25 mouse cellular contexts compared by ENCODE assay signal in the genomic region with DNA sequence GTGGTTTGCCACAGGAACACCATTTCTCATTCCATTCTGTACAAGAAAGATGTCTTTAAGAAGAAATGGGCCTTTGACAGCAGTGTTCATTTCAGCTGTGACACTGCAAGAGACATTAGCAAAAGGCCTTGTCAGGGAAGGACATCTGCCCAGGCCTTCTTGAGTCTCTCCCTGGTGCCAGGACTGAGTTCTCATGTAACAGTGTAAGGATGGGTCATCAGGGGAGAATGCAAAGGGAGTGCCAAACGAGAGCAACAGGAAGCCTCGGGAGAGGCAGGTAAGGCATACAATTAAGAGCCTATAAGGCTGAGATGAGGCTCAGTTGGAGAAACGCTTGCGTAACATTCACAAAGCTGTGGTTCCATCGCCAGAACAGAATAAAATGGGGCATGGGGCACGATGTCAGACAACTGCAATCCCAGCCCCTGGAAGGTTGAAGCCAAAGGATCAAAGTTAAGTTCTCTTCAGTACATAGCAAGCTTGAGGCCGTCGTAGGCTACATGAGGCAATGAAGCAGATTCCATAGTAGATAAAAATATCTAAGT.
DNase-seq lines count a peak whose midpoint lies in the region; ATAC-seq and TF ChIP-seq lines count a peak whose summit lies in the region.
"Had no signal": no experiment of that assay in that cellular context is flagged by ENCODE, and none has a peak within 500 bp of the region (broad histone marks: within the 10 kb centered on the region; RNA-seq: fewer than 3 reads in every experiment).

No protein-coding gene starts in this region.

- no peaks in the 10 kb centered on the region for H3K36me3 ChIP-seq in lung, postnatal 0 days (ENCODE audit: insufficient read depth, low read length)
- H3K36me3 ChIP-seq: heart, embryonic 12.5 days; hindbrain, embryonic 15.5 days; intestine, embryonic 15.5 days; limb, embryonic 12.5 days; lung, embryonic 15.5 days; midbrain, embryonic 12.5 days; stomach, embryonic 15.5 days had no signal

- H3K27ac ChIP-seq in gastrocnemius, adult 2 months = no peak overlapping the region
- H3K27ac ChIP-seq in lung, postnatal 0 days (ENCODE audit: low read length) = no peak overlapping the region
- H3K27ac ChIP-seq: hindbrain, embryonic 15.5 days; intestine, embryonic 15.5 days; limb, embryonic 12.5 days; liver, embryonic 14.5 days; lung, embryonic 15.5 days; macrophage; midbrain, embryonic 12.5 days; stomach, embryonic 15.5 days had no signal

- no peak for TF ChIP-seq EP300 in lung, postnatal 0 days (IDR thresholded peaks at IDR 0.05)

- ATAC-seq in lung, postnatal 0 days = no peak
- ATAC-seq: activated CD4-positive, CD25-positive, alpha-beta regulatory T cell, adult 4 months; CD4-positive, CD25-positive, alpha-beta regulatory T cell, adult 4 months; forebrain, embryonic 16.5 days; intestine, embryonic 15.5 days had no signal

- H3K9me3 ChIP-seq in lung, postnatal 0 days (ENCODE audit: low read length) = no peaks in the 10 kb centered on the region
- H3K9me3 ChIP-seq: heart, embryonic 12.5 days; hindbrain, embryonic 15.5 days; intestine, embryonic 15.5 days; limb, embryonic 12.5 days; lung, embryonic 15.5 days; midbrain, embryonic 12.5 days; stomach, embryonic 15.5 days had no signal

- H3K4me2 ChIP-seq in lung, postnatal 0 days (replicated peaks; ENCODE audit: low read depth, low read length) = no peak overlapping the region
- H3K4me2 ChIP-seq: heart, embryonic 12.5 days; hindbrain, embryonic 15.5 days; intestine, embryonic 15.5 days; limb, embryonic 12.5 days; lung, embryonic 15.5 days; midbrain, embryonic 12.5 days; stomach, embryonic 15.5 days had no signal

- WGBS in lung, postnatal 0 days = 55% methylated on average over 8 of the region's 8 CpGs

- H3K4me1 ChIP-seq in lung, postnatal 0 days (ENCODE audit: insufficient read depth, low read depth, low read length) = no peaks in the 10 kb centered on the region
- H3K4me1 ChIP-seq: stomach, embryonic 15.5 days had no signal

- H3K9ac ChIP-seq in lung, postnatal 0 days (replicated peaks; ENCODE audit: low read depth) = no peak overlapping the region
- H3K9ac ChIP-seq: heart, embryonic 12.5 days; hindbrain, embryonic 15.5 days; intestine, embryonic 15.5 days; limb, embryonic 12.5 days; liver, embryonic 14.5 days; lung, embryonic 15.5 days; midbrain, embryonic 12.5 days; stomach, embryonic 15.5 days had no signal

- H3K27me3 ChIP-seq in lung, postnatal 0 days (replicated peaks; ENCODE audit: insufficient read depth, low read length) = no peaks in the 10 kb centered on the region
- H3K27me3 ChIP-seq: heart, embryonic 12.5 days; hindbrain, embryonic 15.5 days; intestine, embryonic 15.5 days; limb, embryonic 12.5 days; lung, embryonic 15.5 days; midbrain, embryonic 12.5 days; stomach, embryonic 15.5 days had no signal

- intact Hi-C loops in gastrocnemius, adult 2 months (cut with DNase I) = no loop called here
- intact Hi-C loops in gastrocnemius, postnatal 14 days (cut with DNase I; ENCODE audit: low total_unique reads) = no loop called here

- TF ChIP-seq CTCF in gastrocnemius, adult 2 months (IDR thresholded peaks at IDR 0.05) = no peak
- no peak for TF ChIP-seq CTCF in lung, postnatal 0 days (IDR thresholded peaks at IDR 0.05)

- H3K4me3 ChIP-seq in gastrocnemius, adult 2 months = no peak overlapping the region
- no peak overlapping the region for H3K4me3 ChIP-seq in lung, postnatal 0 days (ENCODE audit: low read depth, low read length)
- H3K4me3 ChIP-seq: heart, embryonic 12.5 days; hindbrain, embryonic 15.5 days; intestine, embryonic 15.5 days; limb, embryonic 12.5 days; lung, embryonic 15.5 days; midbrain, embryonic 12.5 days; stomach, embryonic 15.5 days had no signal

- DNase-seq in gastrocnemius, adult 2 months = peak; percentile 19
- no peak for DNase-seq in gastrocnemius, postnatal 14 days
- DNase-seq in 3134 (ENCODE audit: extremely low read depth, insufficient read length, low spot score) (peak; percentile 72), NIH3T3 (ENCODE audit: low read depth) (peak; percentile 9)
- DNase-seq in fat pad, adult 2 months (ENCODE audit: extremely low read depth, low read depth, low spot score) = peak; percentile 66
- no peak for DNase-seq in spleen, postnatal 4 days (ENCODE audit: low spot score in 2 of 2)
- no peak for DNase-seq in lung, postnatal 0 days (ENCODE audit: low spot score)
- DNase-seq: cerebellum, adult 9-11 months; heart, postnatal 14 days; kidney, postnatal 4 days; layer of hippocampus, adult 9-11 months; thymus, adult 18-20 months; thymus, postnatal 4 days had no signal

Comparison
In these comparisons a context has a peak if more than half of its experiments do, and no peak if none do; other contexts are left out.
1. DNase-seq: peak in gastrocnemius, adult 2 months (single experiment), 3134 (single experiment), NIH3T3 (single experiment) and fat pad, adult 2 months (single experiment); none in gastrocnemius, postnatal 14 days (single experiment), spleen, postnatal 4 days (0 of 2) and lung, postnatal 0 days (single experiment).